25 mouse cellular contexts compared by ENCODE assay signal in genomic region chr6:89486055-89486454, GRCm38 (mm10).
DNase-seq lines count a peak whose midpoint lies in the region; ATAC-seq and TF ChIP-seq lines count a peak whose summit lies in the region.
"Had no signal": no experiment of that assay in that cellular context is flagged by ENCODE, and none has a peak within 500 bp of the region (broad histone marks: within the 10 kb centered on the region; RNA-seq: fewer than 3 reads in every experiment).

No protein-coding gene starts in this region.

- no peaks in the 10 kb centered on the region for H3K27me3 ChIP-seq in lung, postnatal 0 days (replicated peaks; ENCODE audit: insufficient read depth, low read length)
- H3K27me3 ChIP-seq: embryonic facial prominence, embryonic 12.5 days; intestine, embryonic 15.5 days; limb, embryonic 15.5 days; neural tube, embryonic 15.5 days had no signal

- WGBS in lung, postnatal 0 days = 24% methylated on average over 4 of the region's 4 CpGs

- ATAC-seq in lung, postnatal 0 days = no peak
- ATAC-seq: CD4-positive, CD25-positive, alpha-beta regulatory T cell, adult 4 months; forebrain, embryonic 16.5 days; intestine, embryonic 15.5 days had no signal

- DNase-seq in cerebellum, adult 9-10 months = peak; percentile 29
- DNase-seq in cerebellum, adult 9-11 months = no peak
- peak; percentile 74 for DNase-seq in heart, adult 11 months
- DNase-seq in heart, postnatal 10 days = no peak
- peak; percentile 30 for DNase-seq in lung, postnatal 0 days (ENCODE audit: low spot score)
- DNase-seq in lung, postnatal 14 days = no peak
- DNase-seq in adipocyte (ENCODE audit: low spot score) = peak; percentile 25
- no peak for DNase-seq in urinary bladder, postnatal 25 days (ENCODE audit: low spot score)
- DNase-seq: adrenal gland, postnatal 36 days; gastrocnemius, adult 2 months; kidney, adult 9 months; kidney, postnatal 14 days; left cerebral cortex, postnatal 4 days; right cerebral cortex, postnatal 14 days; thymus, adult 2 months; thymus, postnatal 4 days had no signal

- no peak overlapping the region for H3K4me3 ChIP-seq in lung, postnatal 0 days (ENCODE audit: low read depth, low read length)
- H3K4me3 ChIP-seq: embryonic facial prominence, embryonic 12.5 days; gastrocnemius, adult 2 months; intestine, embryonic 15.5 days; limb, embryonic 15.5 days; neural tube, embryonic 15.5 days had no signal

- H3K36me3 ChIP-seq in lung, postnatal 0 days (ENCODE audit: insufficient read depth, low read length) = no peaks in the 10 kb centered on the region
- H3K36me3 ChIP-seq: embryonic facial prominence, embryonic 12.5 days; intestine, embryonic 15.5 days; limb, embryonic 15.5 days; neural tube, embryonic 15.5 days had no signal

- H3K27ac ChIP-seq in lung, postnatal 0 days (ENCODE audit: low read length) = no peak overlapping the region
- H3K27ac ChIP-seq: embryonic facial prominence, embryonic 12.5 days; gastrocnemius, adult 2 months; hindbrain, embryonic 14.5 days; intestine, embryonic 15.5 days; limb, embryonic 15.5 days; liver, embryonic 14.5 days; neural tube, embryonic 15.5 days; stomach, postnatal 0 days had no signal

- no peak for TF ChIP-seq EP300 in lung, postnatal 0 days (IDR thresholded peaks at IDR 0.05)

- no peaks in the 10 kb centered on the region for H3K4me1 ChIP-seq in lung, postnatal 0 days (ENCODE audit: insufficient read depth, low read depth, low read length)
- H3K4me1 ChIP-seq: embryonic facial prominence, embryonic 12.5 days; intestine, embryonic 15.5 days; limb, embryonic 15.5 days; neural tube, embryonic 15.5 days had no signal

- TF ChIP-seq CTCF in lung, postnatal 0 days (IDR thresholded peaks at IDR 0.05) = no peak

- H3K9me3 ChIP-seq in lung, postnatal 0 days (ENCODE audit: low read length) = no peaks in the 10 kb centered on the region
- H3K9me3 ChIP-seq: embryonic facial prominence, embryonic 12.5 days; intestine, embryonic 15.5 days; limb, embryonic 15.5 days; neural tube, embryonic 15.5 days had no signal

- no peak overlapping the region for H3K9ac ChIP-seq in lung, postnatal 0 days (replicated peaks; ENCODE audit: low read depth)
- H3K9ac ChIP-seq: embryonic facial prominence, embryonic 12.5 days; hindbrain, embryonic 14.5 days; intestine, embryonic 15.5 days; limb, embryonic 15.5 days; liver, embryonic 14.5 days; neural tube, embryonic 15.5 days had no signal

- intact Hi-C loops in heart, postnatal 10 days (cut with DNase I) = no loop called here

- no peak overlapping the region for H3K4me2 ChIP-seq in lung, postnatal 0 days (replicated peaks; ENCODE audit: low read depth, low read length)
- H3K4me2 ChIP-seq: embryonic facial prominence, embryonic 12.5 days; hindbrain, embryonic 14.5 days; intestine, embryonic 15.5 days; limb, embryonic 15.5 days; neural tube, embryonic 15.5 days had no signal

Comparison
In these comparisons a context has a peak if more than half of its experiments do, and no peak if none do; other contexts are left out.
1. DNase-seq: peak in cerebellum, adult 9-10 months (single experiment), heart, adult 11 months (single experiment), lung, postnatal 0 days (single experiment) and adipocyte (single experiment); none in cerebellum, adult 9-11 months (single experiment), heart, postnatal 10 days (0 of 2), lung, postnatal 14 days (single experiment) and urinary bladder, postnatal 25 days (single experiment).